Mouse (Mus musculus) embryonic stem cell, embryonic (primary cell): ENCODE data around the gene Tmem52b.
"Not testable (repeated sequence)": the region's sequence is repeated elsewhere in the genome, so short reads cannot be mapped to it uniquely, and the experiment has no call there.

ENCODE experiments used
- CTCF ChIA-PET, 4 experiments: fragments of 300-600 bp in 2 of 4; fragments of 350-600 bp in 2 of 4; sonication (Branson Sonifier 250); formaldehyde crosslinking; loops; one replicate each; lab custom pipeline; 2022; ENCODE audit warnings: inconsistent platforms in 2 of 4; lab: Charles Lee
- POLR2A ChIA-PET, 4 experiments: fragments of 300-600 bp in 2 of 4; fragments of 350-600 bp in 2 of 4; sonication (Branson Sonifier 250); formaldehyde crosslinking; loops; one replicate each; lab custom pipeline; 2022; ENCODE audit warnings: antibody characterized with exemption in 4 of 4, inconsistent platforms in 1 of 4; lab: Charles Lee

Tmem52b gene

GRCm38 (mm10) chr6:129512367-129512766, at the start of gene Tmem52b:
Tmem52b (plus strand) TSS chr6:129512555.
- ChIA-PET CTCF (no interaction called here), POLR2A (no interaction called here)

- POLR2A ChIA-PET = no interaction called here
Measured at GRCm38 (mm10) chr6:129471386-129471785, 41.0 kb upstream of the Tmem52b start.

GRCm38 (mm10) chr6:129472627-129473026, 39.7 kb upstream of the Tmem52b start:
- POLR2A ChIA-PET = no interaction called here
- CTCF ChIA-PET = no interaction called here

More at GRCm38 (mm10) chr6:129471386-129471785, 41.0 kb upstream of the Tmem52b start:
- CTCF ChIA-PET = interaction anchor here in 1 of 4 experiments (0.6 kb wide), 1 partner anchor 210 kb away, joined by 6 read pairs; no protein-coding TSS in a partner anchor

- CTCF ChIA-PET = no interaction called here
- POLR2A ChIA-PET = no interaction called here
Measured at GRCm38 (mm10) chr6:129476404-129477126, 35.8 kb upstream of the Tmem52b start.

GRCm38 (mm10) chr6:129480089-129480958, 32.0 kb upstream of the Tmem52b start:
- ChIA-PET CTCF (interaction anchor here in 1 of 4 experiments (0.7 kb wide), 1 partner anchor 292 kb away, joined by 5 read pairs; no protein-coding TSS in a partner anchor), POLR2A (interaction anchor here in 1 of 4 experiments (1.1 kb wide), 1 partner anchor 21 kb away, joined by 3 read pairs; no protein-coding TSS in a partner anchor)

- CTCF ChIA-PET = interaction anchor here in 1 of 4 experiments (0.7 kb wide), 1 partner anchor 237 kb away, joined by 3 read pairs; no protein-coding TSS in a partner anchor
Measured at GRCm38 (mm10) chr6:129494924-129495323, 17.4 kb upstream of the Tmem52b start.

GRCm38 (mm10) chr6:129497345-129498218, 14.8 kb upstream of the Tmem52b start:
- ChIA-PET POLR2A (no interaction called here), CTCF (no interaction called here)

More at GRCm38 (mm10) chr6:129494924-129495323, 17.4 kb upstream of the Tmem52b start:
- POLR2A ChIA-PET = no interaction called here

GRCm38 (mm10) chr6:129499516-129499915, 12.8 kb upstream of the Tmem52b start:
- CTCF ChIA-PET = not testable (repeated sequence)

GRCm38 (mm10) chr6:129503471-129503870, 8.9 kb upstream of the Tmem52b start:
- POLR2A ChIA-PET = no interaction called here
- CTCF ChIA-PET = no interaction called here

More at GRCm38 (mm10) chr6:129499516-129499915, 12.8 kb upstream of the Tmem52b start:
- POLR2A ChIA-PET = not testable (repeated sequence)

GRCm38 (mm10) chr6:129507024-129507423, 5.3 kb upstream of the Tmem52b start, which contains the start of gene Olr1:
Olr1 (minus strand) TSS chr6:129507165.
- ChIA-PET POLR2A (interaction anchor here in 1 of 4 experiments (0.6 kb wide), 1 partner anchor 35 kb away, joined by 4 read pairs; no protein-coding TSS in a partner anchor), CTCF (no interaction called here)

GRCm38 (mm10) chr6:129510120-129510911, 2.0 kb upstream of the Tmem52b start:
- ChIA-PET CTCF (no interaction called here), POLR2A (interaction anchor here in 1 of 4 experiments (1.9 kb wide), 1 partner anchor 22 kb away, joined by 6 read pairs; the partner anchor contains the start of gene Gabarapl1)

GRCm38 (mm10) chr6:129512868-129513267, 513 bp downstream of the Tmem52b start:
- ChIA-PET POLR2A (no interaction called here), CTCF (no interaction called here)

GRCm38 (mm10) chr6:129513409-129513808, 1.1 kb downstream of the Tmem52b start:
- CTCF ChIA-PET = no interaction called here
- POLR2A ChIA-PET = no interaction called here

GRCm38 (mm10) chr6:129514376-129514775, 2.0 kb downstream of the Tmem52b start:
- ChIA-PET POLR2A (interaction anchor here in 1 of 4 experiments (0.6 kb wide), 1 partner anchor 1987 kb away, joined by 4 read pairs; no protein-coding TSS in a partner anchor), CTCF (no interaction called here)

- CTCF ChIA-PET = no interaction called here
- POLR2A ChIA-PET = no interaction called here
Measured at GRCm38 (mm10) chr6:129515068-129515467, 2.7 kb downstream of the Tmem52b start.

- CTCF ChIA-PET = no interaction called here
- POLR2A ChIA-PET = interaction anchor here in 1 of 4 experiments (1.3 kb wide), 1 partner anchor 17 kb away, joined by 5 read pairs; the partner anchor contains the start of gene Gabarapl1
Measured at GRCm38 (mm10) chr6:129516388-129516787, 4.0 kb downstream of the Tmem52b start.

GRCm38 (mm10) chr6:129517752-129518408, 5.5 kb downstream of the Tmem52b start:
- POLR2A ChIA-PET = interaction anchor here in 1 of 4 experiments (1.3 kb wide), 1 partner anchor 16 kb away, joined by 5 read pairs; the partner anchor contains the start of gene Gabarapl1
- CTCF ChIA-PET = interaction anchor here in 1 of 4 experiments (0.6 kb wide), 1 partner anchor 152 kb away, joined by 3 read pairs; no protein-coding TSS in a partner anchor
